Mouse (Mus musculus): Measurements from ENCODE around the gene Scaf8. TPM values are rescaled to one million over a fixed set of nuclear protein-coding genes. Genes with fewer than 3 reads are reported as not detected.

Scaf8 gene
- total RNA-seq, 4 experiments from 2014 or later: 21.0 to 25.8 (median 22.5) TPM

Other genes starting within 250 kb of the Scaf8 start
- gene Tiam2, start 211.6 kb downstream of the Scaf8 start, total RNA-seq (2022): 1 to 10 TPM; 2.3 to 4.1 (median 2.8) TPM